Mouse (Mus musculus) G1E (cell line): Measurements from ENCODE around the gene Cyb5r3. TPM values are rescaled to one million over a fixed set of nuclear protein-coding genes. Genes with fewer than 3 reads are reported as not detected.

Source experiments
- ATAC-seq: 2 replicates; pipeline ENCODE4 v1.8.0; 2016; ENCODE audit warnings: mild to moderate bottlenecking; ENCODE audit not compliant: insufficient number of reproducible peaks, poor library complexity, low FRiP score, severe bottlenecking; ENCODE audit errors: extremely low read depth
- DNase-seq: peaks from one replicate; pipeline ENCODE4 v3.0.0; 2012; ENCODE audit warnings: low spot score
- H3K27me3 ChIP-seq: 2 replicates; pipeline ENCODE4 v1.6.1; 2012; ENCODE audit warnings: mild to moderate bottlenecking, low read length, inconsistent platforms; ENCODE audit not compliant: insufficient read depth
- H3K36me3 ChIP-seq: replicated peaks from 2 replicates; pipeline ENCODE3; 2012; ENCODE audit warnings: mild to moderate bottlenecking, inconsistent platforms
- H3K4me1 ChIP-seq: 2 replicates; pipeline ENCODE4 v1.6.1; 2012; ENCODE audit warnings: low read depth, low read length, inconsistent platforms, mixed read lengths; ENCODE audit not compliant: insufficient read depth
- H3K4me3 ChIP-seq: 2 replicates; pipeline ENCODE4 v1.5.1; 2012; ENCODE audit warnings: low read depth, mild to moderate bottlenecking, inconsistent platforms, low read length, moderate library complexity, mixed read lengths
- H3K9me3 ChIP-seq: replicated peaks from 2 replicates; pipeline ENCODE4 v1.6.1; 2012; ENCODE audit warnings: inconsistent platforms
- CTCF ChIP-seq: IDR thresholded peaks from 2 replicates; pipeline ENCODE4 v1.5.1; 2012; ENCODE audit warnings: low read depth, low read length, inconsistent platforms, mixed read lengths
- GATA1 ChIP-seq: IDR thresholded peaks from 2 replicates; pipeline ENCODE4 v1.6.1; 2012; ENCODE audit warnings: borderline replicate concordance, low read length, inconsistent platforms, mixed read lengths
- GATA2 ChIP-seq: IDR thresholded peaks from 2 replicates; pipeline ENCODE4 v1.6.1; 2012; ENCODE audit warnings: low read depth, low read length, inconsistent platforms, borderline replicate concordance
- POLR2AphosphoS5 ChIP-seq: IDR thresholded peaks from 2 replicates; pipeline ENCODE4 v1.6.1; 2012; ENCODE audit warnings: low read depth, low read length, inconsistent platforms; ENCODE audit not compliant: insufficient replicate concordance
- TAL1 ChIP-seq: conservative IDR thresholded peaks from 2 replicates; pipeline ENCODE4 v1.6.1; 2012; ENCODE audit warnings: low read depth, low read length, inconsistent platforms, mixed read lengths
- polyA plus RNA-seq: library from polyadenylated mRNA; stranded (reverse); fragments of >175 nt; gene quantifications from 2 replicates; pipeline ENCODE4 v1.2.3, GENCODE M21; 2012
- total RNA-seq, 2 experiments: library from RNA; stranded (forward) in 1 of 2; stranded (reverse) in 1 of 2; fragments of 200-1000 nt in 1 of 2; fragments of >200 nt in 1 of 2; fragmentation: Nextera tagmentation in 1 of 2; gene quantifications; 2 replicates each; pipeline ENCODE4 v1.2.3; 2014 to 2017

The Cyb5r3 gene
- total and polyA plus RNA-seq, 3 experiments = 46.5 to 167 (median 132) TPM

GRCm38 (mm10) chr15:83150694-83151093, 21.7 kb downstream of the Cyb5r3 start:
- DNase-seq (no peak), ATAC-seq (no peak)
- H3K9me3 ChIP-seq = no peaks in the 10 kb centered on the region
- H3K36me3 ChIP-seq = peaks cover 62% of the 10 kb centered on the region
- H3K4me3 ChIP-seq = no peak overlapping the region
- H3K4me1 ChIP-seq = peaks cover 45% of the 10 kb centered on the region
- no peaks in the 10 kb centered on the region for H3K27me3 ChIP-seq
- TF ChIP-seq GATA1 (no peak), TAL1 (no peak), POLR2AphosphoS5 (no peak), GATA2 (no peak), CTCF (no peak)

- DNase-seq (no peak), ATAC-seq (no peak)
- H3K36me3 ChIP-seq = peaks cover 62% of the 10 kb centered on the region
- H3K27me3 ChIP-seq = no peaks in the 10 kb centered on the region
- TF ChIP-seq GATA2 (no peak), CTCF (no peak), GATA1 (no peak), POLR2AphosphoS5 (peak; percentile 90; the same call in 1 of the 2 replicates), TAL1 (no peak)
- no peak overlapping the region; the same call in 1 of the 2 replicates for H3K4me3 ChIP-seq
- peaks cover 46% of the 10 kb centered on the region for H3K4me1 ChIP-seq
- no peaks in the 10 kb centered on the region for H3K9me3 ChIP-seq
These were observed 22.3 kb downstream of the Cyb5r3 start for GRCm38 (mm10) chr15:83150073-83150442.

- Histone ChIP-seq H3K9me3 (no peaks in the 10 kb centered on the region), H3K4me1 (peaks cover 51% of the 10 kb centered on the region), H3K4me3 (peak within 1 kb of the TSS; percentile 82), H3K36me3 (peaks cover 64% of the 10 kb centered on the region), H3K27me3 (no peaks in the 10 kb centered on the region)
- TF ChIP-seq POLR2AphosphoS5 (peak; percentile 99), GATA2 (no peak)
- ATAC-seq = peak; percentile 91
- DNase-seq = peak; percentile 83
These were observed 23.0 kb downstream of the Cyb5r3 start, which contains the start of gene Poldip3 for GRCm38 (mm10) chr15:83149196-83150072. TSS of gene Poldip3 (minus strand) at chr15:83149384.

- Histone ChIP-seq H3K9me3 (no peaks in the 10 kb centered on the region), H3K27me3 (no peaks in the 10 kb centered on the region), H3K4me3 (peak overlapping the region; percentile 82), H3K36me3 (peaks cover 65% of the 10 kb centered on the region), H3K4me1 (peaks cover 52% of the 10 kb centered on the region)
- DNase-seq = no peak
- no peak for TF ChIP-seq GATA2
- TF ChIP-seq GATA1 = no peak
- TF ChIP-seq POLR2AphosphoS5 = no peak
- no peak for TF ChIP-seq TAL1
- TF ChIP-seq CTCF = no peak
- ATAC-seq = no peak
These were observed 23.6 kb downstream of the Cyb5r3 start for GRCm38 (mm10) chr15:83148801-83149195.

GRCm38 (mm10) chr15:83148395-83148794, 24.0 kb downstream of the Cyb5r3 start:
- no peak for TF ChIP-seq POLR2AphosphoS5
- no peak for TF ChIP-seq TAL1
- TF ChIP-seq GATA2 = no peak
- TF ChIP-seq GATA1 = no peak
- no peak for TF ChIP-seq CTCF
- DNase-seq (no peak), ATAC-seq (no peak)
- H3K36me3 ChIP-seq = peaks cover 65% of the 10 kb centered on the region
- H3K9me3 ChIP-seq = no peaks in the 10 kb centered on the region
- no peaks in the 10 kb centered on the region for H3K27me3 ChIP-seq
- H3K4me1 ChIP-seq = peaks cover 52% of the 10 kb centered on the region
- H3K4me3 ChIP-seq = peak overlapping the region; percentile 82

- H3K4me3 ChIP-seq = no peak overlapping the region; the same call in 1 of the 2 replicates
- H3K9me3 ChIP-seq = no peaks in the 10 kb centered on the region
- no peaks in the 10 kb centered on the region for H3K27me3 ChIP-seq
- DNase-seq = no peak
- peaks cover 75% of the 10 kb centered on the region for H3K36me3 ChIP-seq
- no peak for TF ChIP-seq TAL1
- no peak for TF ChIP-seq GATA1
- no peak for TF ChIP-seq POLR2AphosphoS5
- TF ChIP-seq GATA2 = no peak
- TF ChIP-seq CTCF = no peak
- peaks cover 71% of the 10 kb centered on the region for H3K4me1 ChIP-seq
- no peak for ATAC-seq
These were observed 26.9 kb downstream of the Cyb5r3 start for GRCm38 (mm10) chr15:83145541-83145940.
